Mouse (Mus musculus) fibroblast of lung, adult 2 months (primary cell): ENCODE measurements around the gene Usp46.

ENCODE experiments used
- DNase-seq: peaks from one replicate; pipeline ENCODE4 v3.0.0-alpha.2; 2011; ENCODE audit warnings: low read depth

Usp46 gene

GRCm38 (mm10) chr5:73951649-73952000 lies 116.6 kb downstream of the Usp46 start:
- DNase-seq, result no peak

- no peak for DNase-seq
These were observed 117.2 kb downstream of the Usp46 start for GRCm38 (mm10) chr5:73950809-73951648.
